Mouse (Mus musculus): Measurements from ENCODE around the gene Tacc2.

DNA sequence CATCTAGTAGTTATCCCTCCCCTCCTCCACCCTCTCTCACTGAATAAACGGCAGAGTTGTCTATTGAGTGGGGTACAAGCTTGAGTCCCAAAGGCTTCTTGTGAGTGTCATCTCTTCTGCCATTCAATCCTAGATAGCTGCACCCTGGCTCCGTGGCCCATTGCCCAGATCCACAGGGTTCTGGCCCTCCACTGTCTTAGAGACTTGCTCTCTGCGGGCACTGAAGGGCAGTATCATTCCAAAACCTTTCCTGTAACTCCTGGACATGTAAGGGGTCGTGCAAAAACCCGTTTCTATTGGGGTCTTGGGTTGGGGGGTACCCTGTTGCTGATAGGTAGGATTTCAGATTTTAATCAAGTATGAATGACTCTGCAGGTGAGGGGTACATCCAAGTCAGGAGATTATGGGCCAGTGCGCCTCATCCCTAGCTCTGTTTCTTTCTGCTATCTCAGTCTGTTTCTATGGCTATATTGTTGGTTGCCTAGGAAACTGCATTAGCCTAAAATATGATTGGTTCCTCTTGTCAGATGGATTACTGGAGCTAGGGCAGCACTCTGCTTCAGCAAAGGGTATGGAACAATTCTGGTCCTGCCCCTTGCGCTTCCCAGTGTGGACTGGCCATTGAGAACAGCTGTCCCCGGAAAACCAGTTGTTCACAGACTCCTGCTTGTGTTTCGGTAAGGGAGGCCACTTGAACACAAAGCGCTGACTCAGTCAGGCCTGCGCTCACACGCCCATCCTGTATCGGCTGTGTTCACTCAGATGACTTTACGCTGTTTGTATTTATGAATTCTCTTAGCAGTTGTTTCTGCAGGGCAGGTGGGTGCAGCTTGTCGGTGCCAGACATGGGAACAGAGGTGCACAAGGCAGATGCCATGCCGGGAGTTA is 119.4 kb downstream of the Tacc2 start:
- TF ChIP-seq EP300 (IDR thresholded peaks at IDR 0.05; ENCODE audit: insufficient read depth, low read depth, low read length) (no peak), CTCF (IDR thresholded peaks at IDR 0.05; ENCODE audit: low read depth, low read length) (no peak)

Measured in ES-Bruce4 (cell line).